Mouse (Mus musculus): ENCODE measurements around the gene Prkn.

GRCm38 (mm10) chr17:10791661-10792060 lies 48.5 kb upstream of the Prkn start:
- TF ChIP-seq FLI1 (IDR thresholded peaks at IDR 0.05; ENCODE audit: low read length) (no peak), GATA1 (IDR thresholded peaks at IDR 0.05; ENCODE audit: borderline replicate concordance, low read length) (no peak)
